Mouse (Mus musculus) kidney, adult 2 months (tissue): ENCODE measurements at regions not wholly inside any gene's neighbourhood (a gene's known extent, or its start where the extent isn't known, plus 50 kb on each side); places are given as distances from the start of the nearest gene placed in this dataset.

Experiments used
- CTCF ChIP-seq: fragments of 200-500 bp; conservative IDR thresholded peaks from 2 replicates; pipeline ENCODE4 v1.5.1; 2011; ENCODE audit warnings: low read depth, mild to moderate bottlenecking, control low read depth, low read length, moderate library complexity, mixed read lengths; ENCODE audit not compliant: insufficient read depth, insufficient read length
- POLR2A ChIP-seq: fragments of 200-500 bp; IDR thresholded peaks from one replicate; pipeline ENCODE4 v1.6.1; 2011; ENCODE audit warnings: low read depth, low read length, control low read depth

- TF ChIP-seq CTCF (peak; percentile 45; the same call in 1 of the 2 replicates), POLR2A (no peak)
Measured at GRCm38 (mm10) chr3:124225982-124226381, 94.7 kb upstream of the Tram1l1 start.
